Mouse (Mus musculus) CH12.LX (cell line): Measurements from ENCODE around the gene Imp3.

Source experiments
- BHLHE40 ChIP-seq: IDR thresholded peaks from 2 replicates; pipeline ENCODE4 v1.6.1; 2011; ENCODE audit warnings: mild to moderate bottlenecking, low read depth, low read length, improper control_type of control experiment
- CTCF ChIP-seq, 2 experiments: IDR thresholded peaks in 1 of 2; conservative IDR thresholded peaks in 1 of 2; 2 replicates each; pipeline ENCODE4 v1.5.1; 2011 to 2012; ENCODE audit warnings: low read depth in 2 of 2, low read length in 2 of 2, improper control_type of control experiment in 1 of 2, inconsistent platforms in 1 of 2, mild to moderate bottlenecking in 1 of 2, moderate library complexity in 1 of 2
- E2F4 ChIP-seq: IDR thresholded peaks from 2 replicates; pipeline ENCODE4 v1.6.1; 2011; ENCODE audit warnings: low read depth, low read length, improper control_type of control experiment; ENCODE audit not compliant: insufficient replicate concordance
- ELF1 ChIP-seq: IDR thresholded peaks from 2 replicates; pipeline ENCODE4 v1.6.1; 2014; ENCODE audit warnings: low read depth, mild to moderate bottlenecking, inconsistent platforms, low read length, improper control_type of control experiment
- EP300 ChIP-seq: IDR thresholded peaks from 2 replicates; pipeline ENCODE4 v1.6.1; 2011; ENCODE audit warnings: low read length, improper control_type of control experiment
- MAFK ChIP-seq: IDR thresholded peaks from 2 replicates; pipeline ENCODE4 v1.6.1; 2011; ENCODE audit warnings: low read length, improper control_type of control experiment; ENCODE audit not compliant: insufficient replicate concordance
- MYC ChIP-seq: IDR thresholded peaks from 2 replicates; pipeline ENCODE4 v1.6.1; 2011; ENCODE audit warnings: low read depth, mild to moderate bottlenecking, improper control_type of control experiment, low read length
- POLR2A ChIP-seq: IDR thresholded peaks from 2 replicates; pipeline ENCODE4 v1.6.1; 2011; ENCODE audit warnings: low read depth, mild to moderate bottlenecking, improper control_type of control experiment, low read length
- POLR2AphosphoS2 ChIP-seq: IDR thresholded peaks from 2 replicates; pipeline ENCODE4 v1.6.1; 2011; ENCODE audit warnings: low read depth, low read length, improper control_type of control experiment
- RAD21 ChIP-seq: IDR thresholded peaks from 2 replicates; pipeline ENCODE4 v1.6.1; 2011; ENCODE audit warnings: low read depth, mild to moderate bottlenecking, low read length, improper control_type of control experiment, moderate library complexity
- SMC3 ChIP-seq: IDR thresholded peaks from 2 replicates; pipeline ENCODE4 v1.6.1; 2011; ENCODE audit warnings: low read depth, low read length, improper control_type of control experiment
- USF1 ChIP-seq: IDR thresholded peaks from 2 replicates; pipeline ENCODE4 v1.6.1; 2014; ENCODE audit warnings: low read depth, mild to moderate bottlenecking, inconsistent platforms, low read length, improper control_type of control experiment
- ZMIZ1 ChIP-seq: IDR thresholded peaks from 2 replicates; pipeline ENCODE4 v1.6.1; 2012; ENCODE audit warnings: low read depth, mild to moderate bottlenecking, inconsistent platforms, low read length, improper control_type of control experiment
- ZNF384 ChIP-seq: IDR thresholded peaks from 2 replicates; pipeline ENCODE4 v1.6.1; 2012; ENCODE audit warnings: low read depth, low read length, improper control_type of control experiment, inconsistent platforms

- no peak for TF ChIP-seq ELF1
- TF ChIP-seq POLR2A = no peak
- no peak for TF ChIP-seq BHLHE40
- no peak for TF ChIP-seq ZMIZ1
- no peak for TF ChIP-seq EP300
- TF ChIP-seq RAD21 = no peak; the same call in none of the 2 replicates
- no peak for TF ChIP-seq USF1
- TF ChIP-seq CTCF (conservative IDR thresholded peaks at IDR 0.05 in 1 of 2, IDR thresholded peaks at IDR 0.05 in 1 of 2; ENCODE audit: low read depth in 2 of 2, low read length in 2 of 2) = peak in 1 of 2 experiments; percentile 38; a peak in 2 of 4 replicates
- TF ChIP-seq POLR2AphosphoS2 = no peak
- TF ChIP-seq ZNF384 = no peak
- TF ChIP-seq MYC = no peak
- no peak for TF ChIP-seq E2F4
- TF ChIP-seq MAFK = no peak
- no peak; the same call in 1 of the 2 replicates for TF ChIP-seq SMC3
Observed at GRCm38 (mm10) chr9:56953562-56953961, 16.3 kb downstream of the Imp3 start.
